Mouse (Mus musculus): ENCODE measurements around the gene Zfp839.

Gene Zfp839

GRCm38 (mm10) chr12:110850010-110850928, at the start of gene Zfp839:
Gene Zfp839 (plus strand): TSS chr12:110850253.
- DNase-seq: peak; percentile 56 to 66

GRCm38 (mm10) chr12:110801876-110802464, 48.1 kb upstream of the Zfp839 start:
- DNase-seq: no peak

GRCm38 (mm10) chr12:110802674-110803297, 47.3 kb upstream of the Zfp839 start:
- DNase-seq: no peak

GRCm38 (mm10) chr12:110804261-110804660, 45.8 kb upstream of the Zfp839 start:
- DNase-seq: no peak

- no peak for DNase-seq
Measured at GRCm38 (mm10) chr12:110806301-110806970, 43.6 kb upstream of the Zfp839 start.

- DNase-seq: no peak
Measured at GRCm38 (mm10) chr12:110808430-110808829, 41.6 kb upstream of the Zfp839 start.

GRCm38 (mm10) chr12:110808848-110809247, 41.2 kb upstream of the Zfp839 start:
- DNase-seq: no peak

GRCm38 (mm10) chr12:110813132-110813531, 36.9 kb upstream of the Zfp839 start:
- no peak for DNase-seq

GRCm38 (mm10) chr12:110813624-110814023, 36.4 kb upstream of the Zfp839 start:
- DNase-seq: no peak

- no peak for DNase-seq
Measured at GRCm38 (mm10) chr12:110814924-110815323, 35.1 kb upstream of the Zfp839 start.

- DNase-seq: no peak
Measured at GRCm38 (mm10) chr12:110816833-110817232, 33.2 kb upstream of the Zfp839 start.

- no peak for DNase-seq
Measured at GRCm38 (mm10) chr12:110819367-110819766, 30.7 kb upstream of the Zfp839 start.

- DNase-seq: no peak
Measured at GRCm38 (mm10) chr12:110821787-110822186, 28.3 kb upstream of the Zfp839 start.

GRCm38 (mm10) chr12:110822366-110822765, 27.7 kb upstream of the Zfp839 start:
- DNase-seq: no peak

GRCm38 (mm10) chr12:110828908-110829307, 21.1 kb upstream of the Zfp839 start:
- DNase-seq: no peak

- DNase-seq: no peak
Measured at GRCm38 (mm10) chr12:110830293-110831024, 19.6 kb upstream of the Zfp839 start.

GRCm38 (mm10) chr12:110835182-110835581, 14.9 kb upstream of the Zfp839 start:
- DNase-seq: no peak

GRCm38 (mm10) chr12:110836729-110837128, 13.3 kb upstream of the Zfp839 start:
- no peak for DNase-seq

- no peak for DNase-seq
Measured at GRCm38 (mm10) chr12:110837192-110837841, 12.7 kb upstream of the Zfp839 start.

- no peak for DNase-seq
Measured at GRCm38 (mm10) chr12:110837850-110838249, 12.2 kb upstream of the Zfp839 start.

- DNase-seq: peak; percentile 91 to 93
Measured at GRCm38 (mm10) chr12:110840348-110841198, 9.5 kb upstream of the Zfp839 start, which contains the start of gene Mok. Gene Mok (minus strand): TSS chr12:110840939.
